Mouse (Mus musculus) brain, adult 10 weeks (tissue): ENCODE measurements around the gene Muc5ac. TPM values are rescaled to one million over a fixed set of nuclear protein-coding genes. Genes with fewer than 3 reads are reported as not detected.

Experiments used
- polyA plus RNA-seq: library from polyadenylated mRNA; stranded (reverse); fragments of 350-450 nt; fragmentation: Illumina TruSeq; extraction: RNeasy Lipid Tissue Mini Kit (QIAGEN cat#74804); gene quantifications from one replicate; pipeline ENCODE4 v1.2.3, GENCODE M21; 2015; ENCODE audit warnings: low read depth, low replicate concordance

Gene Muc5ac
- not detected for polyA plus RNA-seq

DNA sequence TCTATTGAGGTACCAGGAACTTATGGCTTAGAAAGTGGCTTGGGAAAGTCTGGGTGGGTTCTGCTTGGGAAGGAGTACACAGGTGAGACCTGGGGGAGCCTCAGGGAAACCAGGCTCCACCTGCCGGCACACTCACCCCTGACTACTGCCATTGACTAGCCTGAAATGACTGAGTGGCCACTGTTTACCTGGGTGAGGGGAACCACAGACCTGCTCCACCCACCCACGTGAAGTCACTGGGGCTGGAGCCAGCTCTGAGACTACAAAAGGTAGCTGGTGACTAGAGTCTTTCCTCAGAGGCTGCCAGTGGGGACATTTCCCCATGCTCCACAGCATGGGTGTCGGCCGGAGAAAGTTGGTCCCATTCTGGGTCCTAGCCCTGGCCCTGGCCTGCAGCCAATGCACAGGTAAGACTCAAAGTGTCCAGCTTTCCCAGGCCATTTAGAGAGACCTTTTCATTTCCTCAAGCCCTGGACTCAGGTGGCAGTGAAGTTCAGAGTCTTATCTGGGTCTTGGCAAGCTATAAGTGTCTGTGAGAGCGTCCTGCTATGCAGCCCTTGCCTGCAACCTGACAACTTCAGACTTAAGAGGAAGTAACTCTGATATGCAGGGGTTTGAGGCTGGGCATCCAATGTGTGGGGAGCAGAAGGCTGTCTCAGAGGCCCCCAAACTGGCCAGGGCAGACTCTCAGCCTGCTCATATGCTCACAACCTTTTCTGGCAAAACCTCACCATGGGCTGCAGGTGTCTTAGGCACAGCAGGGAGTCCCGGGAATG lies at the start of gene Muc5ac:
Gene Muc5ac, plus strand, starts transcription at position 296 of the 776 bp plus-strand sequence.

DNA sequence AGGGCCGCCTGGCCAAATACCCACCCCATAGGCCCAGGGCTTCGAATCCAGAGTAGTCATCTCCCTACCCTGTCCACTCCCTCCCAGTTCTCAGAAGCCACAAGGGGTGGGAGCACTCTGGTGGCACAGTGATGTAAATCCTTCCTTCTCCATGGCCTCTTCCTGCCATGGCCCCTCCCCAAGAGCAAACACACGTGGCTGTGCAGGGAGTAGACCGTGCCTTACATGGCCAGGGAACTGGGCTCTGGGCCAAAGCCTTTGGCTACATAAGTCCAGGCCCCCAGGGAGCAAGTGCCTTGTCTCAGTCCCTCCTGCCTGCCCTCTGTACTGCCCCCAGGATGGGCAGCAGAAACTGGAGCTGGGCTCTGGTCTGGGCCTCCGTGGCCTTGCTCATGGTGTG lies 50.0 kb downstream of the Muc5ac start, which contains the start of gene Muc5b:
Gene Muc5b, plus strand, starts transcription at position 292 of the 400 bp plus-strand sequence.

Other genes starting within 250 kb of the Muc5ac start
- 71.2 TPM for gene Chid1, start 249.1 kb upstream of the Muc5ac start, polyA plus RNA-seq
- gene Ap2a2, start 226.8 kb upstream of the Muc5ac start, polyA plus RNA-seq = 97.0 TPM
- gene Muc6, start 133.7 kb upstream of the Muc5ac start, polyA plus RNA-seq = not detected
- gene Muc2, start 98.6 kb upstream of the Muc5ac start, polyA plus RNA-seq = not detected
- gene Muc5b, start 50.1 kb downstream of the Muc5ac start, polyA plus RNA-seq = not detected
- 111 TPM for gene Tollip, start 129.5 kb downstream of the Muc5ac start, polyA plus RNA-seq
- gene Brsk2, start 160.8 kb downstream of the Muc5ac start, polyA plus RNA-seq = 129 TPM